Mouse (Mus musculus) liver, adult 2 months (tissue): Measurements from ENCODE around the gene Atxn2l.

Experiments used
- CTCF ChIP-seq: fragments of 200-500 bp; IDR thresholded peaks from 2 replicates; pipeline ENCODE4 v1.5.1; 2011; ENCODE audit warnings: low read depth, low read length, control low read depth
- POLR2A ChIP-seq: fragments of 200-500 bp; IDR thresholded peaks from 2 replicates; pipeline ENCODE4 v1.6.1; 2011; ENCODE audit warnings: low read length, control low read depth; ENCODE audit not compliant: insufficient read depth; ENCODE audit errors: extremely low read depth

GRCm38 (mm10) chr7:126504913-126505312 is 1.7 kb upstream of the Atxn2l start:
- TF ChIP-seq POLR2A (no peak), CTCF (no peak)
